Mouse (Mus musculus): Measurements from ENCODE around the gene Gna13. TPM values are rescaled to one million over a fixed set of nuclear protein-coding genes. Genes with fewer than 3 reads are reported as not detected.

Gna13 gene
- polyA plus RNA-seq, 1 experiment from 2014 or later = 49.5 TPM

GRCm38 (mm10) chr11:109423294-109423693, 60.7 kb downstream of the Gna13 start:
- TF ChIP-seq CTCF (IDR thresholded peaks at IDR 0.05; ENCODE audit: low read depth) (no peak), EP300 (optimal IDR thresholded peaks at IDR 0.05) (no peak)
- Histone ChIP-seq H3K9ac (ENCODE audit: low read length) (no peak overlapping the region), H3K36me3 (ENCODE audit: control insufficient read depth, insufficient read depth, low read length) (no peaks in the 10 kb centered on the region), H3K27me3 (ENCODE audit: control insufficient read depth, insufficient read depth, low read length) (no peaks in the 10 kb centered on the region), H3K4me1 (replicated peaks; ENCODE audit: control insufficient read depth, insufficient read depth) (no peaks in the 10 kb centered on the region; the same call in 1 of the 2 replicates), H3K9me3 (ENCODE audit: control insufficient read depth, low read length) (no peaks in the 10 kb centered on the region; the same call in 1 of the 2 replicates), H3K4me2 (replicated peaks; ENCODE audit: low read depth) (no peak overlapping the region), H3K4me3 (ENCODE audit: low read depth, low read length) (no peak overlapping the region), H3K27ac (replicated peaks) (no peak overlapping the region)
- DNase-seq (ENCODE audit: low spot score) = no peak
- no peak for ATAC-seq (ENCODE audit: low FRiP score, low TSS enrichment)
- WGBS = 72% methylated on average over 1 of the region's 1 CpGs

- DNase-seq (ENCODE audit: low spot score) (peak; percentile 100), ATAC-seq (ENCODE audit: low FRiP score, low TSS enrichment) (peak; percentile 96)
- Histone ChIP-seq H3K27me3 (ENCODE audit: control insufficient read depth, insufficient read depth, low read length) (no peaks in the 10 kb centered on the region), H3K4me3 (ENCODE audit: low read depth, low read length) (peak within 1 kb of the TSS; percentile 63), H3K9ac (ENCODE audit: low read length) (peak within 1 kb of the TSS; percentile 69), H3K36me3 (ENCODE audit: control insufficient read depth, insufficient read depth, low read length) (0 out of 2 replicates have a peak, but pooled peaks cover 4% of the 10 kb centered on the region), H3K9me3 (ENCODE audit: control insufficient read depth, low read length) (no peaks in the 10 kb centered on the region; the same call in 1 of the 2 replicates), H3K4me1 (replicated peaks; ENCODE audit: control insufficient read depth, insufficient read depth) (no peaks in the 10 kb centered on the region; the same call in 1 of the 2 replicates), H3K27ac (replicated peaks) (peak within 1 kb of the TSS; percentile 88), H3K4me2 (replicated peaks; ENCODE audit: low read depth) (peak within 1 kb of the TSS; percentile 64)
- WGBS = under 1% methylated on average over 62 of the region's 65 CpGs
- no peak for TF ChIP-seq EP300 (optimal IDR thresholded peaks at IDR 0.05)
- TF ChIP-seq CTCF (IDR thresholded peaks at IDR 0.05; ENCODE audit: low read depth) = peak; percentile 90
Measured at GRCm38 (mm10) chr11:109425392-109426271, 63.0 kb downstream of the Gna13 start, which contains the start of gene Amz2. Gene Amz2 (plus strand): TSS chr11:109425946.

- WGBS = 0% methylated on average over 11 of the region's 11 CpGs
Measured at GRCm38 (mm10) chr11:109426272-109426586, 63.6 kb downstream of the Gna13 start.

GRCm38 (mm10) chr11:109427353-109427752, 64.7 kb downstream of the Gna13 start:
- H3K27ac ChIP-seq (replicated peaks) = no peak overlapping the region
- no peak overlapping the region for H3K4me2 ChIP-seq (replicated peaks; ENCODE audit: low read depth)
- no peak for ATAC-seq (ENCODE audit: low FRiP score, low TSS enrichment)
- WGBS = 95% methylated on average over 5 of the region's 5 CpGs
- H3K27me3 ChIP-seq (ENCODE audit: control insufficient read depth, insufficient read depth, low read length) = no peaks in the 10 kb centered on the region
- no peak overlapping the region for H3K4me3 ChIP-seq (ENCODE audit: low read depth, low read length)
- 0 out of 2 replicates have a peak, but pooled peaks cover 4% of the 10 kb centered on the region for H3K36me3 ChIP-seq (ENCODE audit: control insufficient read depth, insufficient read depth, low read length)
- TF ChIP-seq CTCF (IDR thresholded peaks at IDR 0.05; ENCODE audit: low read depth) (no peak), EP300 (optimal IDR thresholded peaks at IDR 0.05) (no peak)
- no peaks in the 10 kb centered on the region for H3K9me3 ChIP-seq (ENCODE audit: control insufficient read depth, low read length)
- no peak for DNase-seq (ENCODE audit: low spot score)
- no peaks in the 10 kb centered on the region; the same call in 1 of the 2 replicates for H3K4me1 ChIP-seq (replicated peaks; ENCODE audit: control insufficient read depth, insufficient read depth)
- H3K9ac ChIP-seq (ENCODE audit: low read length) = no peak overlapping the region

More at GRCm38 (mm10) chr11:109426272-109426586, 63.6 kb downstream of the Gna13 start:
- DNase-seq (ENCODE audit: low spot score) (no peak), ATAC-seq (ENCODE audit: low FRiP score, low TSS enrichment) (no peak)
- Histone ChIP-seq H3K9me3 (ENCODE audit: control insufficient read depth, low read length) (no peaks in the 10 kb centered on the region; the same call in 1 of the 2 replicates), H3K4me2 (replicated peaks; ENCODE audit: low read depth) (peak overlapping the region; percentile 64), H3K4me1 (replicated peaks; ENCODE audit: control insufficient read depth, insufficient read depth) (no peaks in the 10 kb centered on the region; the same call in 1 of the 2 replicates), H3K36me3 (ENCODE audit: control insufficient read depth, insufficient read depth, low read length) (0 out of 2 replicates have a peak, but pooled peaks cover 4% of the 10 kb centered on the region), H3K27me3 (ENCODE audit: control insufficient read depth, insufficient read depth, low read length) (no peaks in the 10 kb centered on the region), H3K9ac (ENCODE audit: low read length) (peak overlapping the region; percentile 69), H3K27ac (replicated peaks) (peak overlapping the region; percentile 88), H3K4me3 (ENCODE audit: low read depth, low read length) (peak overlapping the region; percentile 63)
- no peak for TF ChIP-seq EP300 (optimal IDR thresholded peaks at IDR 0.05)
- TF ChIP-seq CTCF (IDR thresholded peaks at IDR 0.05; ENCODE audit: low read depth) = no peak

GRCm38 (mm10) chr11:109434233-109434798, 71.7 kb downstream of the Gna13 start:
- no peak overlapping the region for H3K4me3 ChIP-seq (ENCODE audit: low read depth, low read length)
- 88% methylated on average over 16 of the region's 16 CpGs for WGBS
- H3K9ac ChIP-seq (ENCODE audit: low read length) = no peak overlapping the region
- H3K36me3 ChIP-seq (ENCODE audit: control insufficient read depth, insufficient read depth, low read length) = peaks cover 8% of the 10 kb centered on the region; the same call in 1 of the 2 replicates
- H3K4me2 ChIP-seq (replicated peaks; ENCODE audit: low read depth) = no peak overlapping the region
- H3K27ac ChIP-seq (replicated peaks) = no peak overlapping the region
- no peaks in the 10 kb centered on the region for H3K9me3 ChIP-seq (ENCODE audit: control insufficient read depth, low read length)
- no peaks in the 10 kb centered on the region for H3K4me1 ChIP-seq (replicated peaks; ENCODE audit: control insufficient read depth, insufficient read depth)
- no peaks in the 10 kb centered on the region for H3K27me3 ChIP-seq (ENCODE audit: control insufficient read depth, insufficient read depth, low read length)
- DNase-seq (ENCODE audit: low spot score) = no peak
- ATAC-seq (ENCODE audit: low FRiP score, low TSS enrichment) = no peak
- TF ChIP-seq EP300 (optimal IDR thresholded peaks at IDR 0.05) (no peak), CTCF (IDR thresholded peaks at IDR 0.05; ENCODE audit: low read depth) (no peak)
